Mouse (Mus musculus) urinary bladder, postnatal 25 days (tissue): ENCODE results near the gene Rsrc1.
"Not testable (repeated sequence)": the region's sequence is repeated elsewhere in the genome, so short reads cannot be mapped to it uniquely, and the experiment has no call there.

Source experiments
- DNase-seq: peaks from one replicate; pipeline ENCODE4 v3.0.0; 2022; ENCODE audit warnings: low spot score

Gene Rsrc1

GRCm38 (mm10) chr3:66985539-66986286 is 4.5 kb downstream of the Rsrc1 start:
- peak; percentile 63 for DNase-seq

GRCm38 (mm10) chr3:66986287-66986560 is 5.0 kb downstream of the Rsrc1 start:
- DNase-seq, result no peak

GRCm38 (mm10) chr3:66996820-66997219 is 15.6 kb downstream of the Rsrc1 start:
- no peak for DNase-seq

DNA sequence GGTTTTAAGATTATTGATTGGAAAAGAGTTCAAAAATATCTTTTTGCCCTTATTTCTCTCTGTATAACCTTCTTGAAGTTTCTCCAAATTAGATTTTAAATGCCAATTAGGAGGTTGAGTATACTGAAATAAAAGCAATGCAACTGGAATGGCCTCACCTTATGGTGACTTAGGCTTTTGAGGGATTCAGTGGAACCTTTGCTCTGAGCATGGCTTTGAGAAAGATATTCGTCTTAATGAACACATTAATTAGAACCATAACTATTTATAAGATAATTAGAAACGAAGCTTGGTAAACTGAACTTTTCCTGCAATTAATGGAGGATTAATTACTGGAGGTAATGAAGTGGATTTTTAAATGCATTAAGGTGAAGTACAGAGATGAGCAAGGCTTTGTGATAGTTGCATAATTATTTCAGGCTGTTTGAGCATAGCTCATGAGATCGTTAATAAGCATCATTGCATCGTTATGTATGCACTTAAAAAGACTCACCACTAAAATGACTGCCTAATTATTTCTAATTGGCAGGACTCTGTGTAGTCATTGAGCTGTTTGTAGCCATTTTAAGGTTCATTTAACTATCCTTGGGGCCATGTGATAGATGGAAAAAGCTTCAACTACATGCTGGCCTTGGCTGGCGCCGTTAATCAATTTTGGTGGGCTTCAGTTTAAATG is 55.3 kb downstream of the Rsrc1 start:
- no peak for DNase-seq

GRCm38 (mm10) chr3:67059755-67060154 is 78.6 kb downstream of the Rsrc1 start:
- DNase-seq, result no peak

DNA sequence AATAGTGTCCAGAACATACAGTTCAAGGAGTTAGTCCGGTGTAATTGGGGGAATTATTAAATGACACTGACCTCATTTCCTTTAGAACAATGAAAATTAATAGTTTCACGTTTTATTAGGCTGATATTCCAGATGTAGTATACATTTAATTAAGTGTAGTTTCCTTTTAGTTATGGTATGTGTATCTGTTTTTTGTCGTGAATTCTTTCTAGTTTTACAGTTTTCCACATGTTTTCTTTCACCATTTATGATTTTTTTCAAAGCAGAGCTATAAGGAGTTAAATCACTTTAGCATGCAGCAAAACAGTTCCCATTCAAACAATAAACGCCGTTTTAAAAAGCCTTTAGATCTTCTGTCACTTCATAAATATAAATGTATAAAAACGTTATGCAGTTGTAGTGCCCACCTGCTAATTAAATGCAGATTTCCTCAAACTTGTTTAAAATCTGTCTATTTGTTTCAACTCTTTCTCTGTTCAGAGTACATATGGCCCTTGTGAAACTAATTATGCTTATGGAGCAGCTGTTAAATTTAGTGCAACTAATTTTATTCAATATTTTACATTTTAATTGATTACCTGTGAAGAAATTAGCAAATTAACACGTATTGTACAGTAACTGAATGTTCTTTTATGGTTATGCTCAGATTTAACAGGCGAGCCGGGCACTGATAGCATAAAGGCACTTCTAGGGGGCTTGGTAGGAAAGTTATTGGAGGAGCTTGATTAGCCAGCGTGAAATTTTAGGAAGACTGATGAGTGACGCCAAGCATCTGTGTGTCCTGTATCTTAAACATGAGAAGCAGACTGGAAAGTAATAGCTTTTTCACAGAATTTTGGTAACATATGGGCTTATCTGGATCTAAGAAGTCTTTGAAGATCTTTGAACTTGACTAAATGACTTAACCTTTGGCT is 89.6 kb downstream of the Rsrc1 start:
- no peak for DNase-seq

GRCm38 (mm10) chr3:67073653-67074052 is 92.5 kb downstream of the Rsrc1 start:
- not testable (repeated sequence) for DNase-seq

DNA sequence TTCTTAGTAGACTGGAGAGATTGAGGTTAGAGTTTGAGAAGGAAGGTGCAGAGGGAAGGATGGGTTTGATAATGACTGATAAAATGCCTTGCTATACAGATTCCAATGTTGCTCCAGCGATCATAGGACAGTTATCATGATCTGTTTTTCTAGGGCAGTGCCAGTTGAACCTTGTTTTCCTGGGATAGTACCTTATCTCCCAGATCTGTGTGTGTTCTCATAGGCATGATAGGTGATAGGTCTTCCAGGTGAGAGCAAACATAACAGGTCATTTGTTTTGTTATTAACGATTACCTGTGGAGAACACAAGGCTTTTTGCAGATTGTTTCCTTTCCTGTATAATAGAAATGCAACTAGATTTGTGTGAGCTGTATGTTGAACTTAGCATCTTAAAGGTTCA is 94.3 kb downstream of the Rsrc1 start:
- DNase-seq, result no peak

DNA sequence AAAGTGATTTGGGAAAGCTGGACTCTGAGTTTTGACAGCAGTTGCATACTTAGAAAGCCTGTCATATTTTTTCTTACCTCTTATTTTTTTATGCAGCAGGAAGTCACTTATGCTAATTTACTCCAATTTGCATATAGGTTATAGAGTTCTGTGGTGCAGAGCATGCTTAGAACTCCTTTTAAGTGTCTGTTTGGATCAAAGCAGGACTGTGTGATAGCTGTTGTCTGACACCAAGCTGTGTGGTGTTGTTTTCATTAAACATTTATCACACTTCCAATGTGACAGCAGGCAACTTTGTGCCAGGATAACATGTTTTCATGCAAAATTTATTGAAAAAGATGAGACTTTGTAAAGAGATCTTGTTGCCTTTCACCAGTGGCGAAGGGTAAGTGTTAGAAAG is 103.6 kb downstream of the Rsrc1 start:
- DNase-seq, result no peak

GRCm38 (mm10) chr3:67108428-67108827 is 127.2 kb downstream of the Rsrc1 start:
- no peak for DNase-seq

DNA sequence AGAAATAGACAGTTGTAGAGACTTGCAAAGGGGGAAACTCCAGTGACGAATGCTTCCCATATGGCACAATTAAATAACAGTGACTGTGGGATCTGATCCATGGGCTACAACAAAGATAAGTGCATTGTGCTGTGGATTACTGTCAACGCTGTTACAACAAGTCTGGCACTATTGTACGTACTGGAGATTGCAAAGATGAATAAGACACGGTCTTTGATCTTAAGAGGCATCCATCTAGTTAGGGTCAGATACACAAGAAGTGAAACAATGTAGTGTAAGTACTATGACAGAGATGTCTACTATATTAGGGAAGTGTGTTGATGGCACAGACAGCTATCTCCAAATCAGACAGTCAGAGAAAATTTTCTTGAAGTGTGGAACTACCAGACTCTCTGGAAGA is 135.1 kb downstream of the Rsrc1 start:
- no peak for DNase-seq

DNA sequence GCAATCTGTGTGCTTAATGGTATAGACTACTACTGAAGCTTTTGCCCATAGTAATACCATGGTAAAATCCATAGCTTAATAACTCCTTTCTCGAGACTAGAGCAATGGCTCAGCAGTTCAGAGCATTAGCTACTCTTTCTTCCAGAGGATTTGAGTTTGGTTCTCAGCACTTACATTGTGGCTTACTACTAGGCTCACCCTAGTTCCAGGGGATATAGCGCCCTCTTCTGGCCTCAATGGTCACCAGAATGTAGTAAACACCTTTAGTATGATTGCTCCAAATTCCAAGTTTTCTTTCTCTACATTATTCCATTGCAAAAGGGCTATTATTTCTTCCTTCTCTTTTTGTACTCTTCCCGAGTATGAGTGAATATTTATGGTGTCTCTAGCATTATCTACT is 151.3 kb downstream of the Rsrc1 start:
- DNase-seq, result no peak

- no peak for DNase-seq
These were observed 154.7 kb downstream of the Rsrc1 start for GRCm38 (mm10) chr3:67135749-67136375.

DNA sequence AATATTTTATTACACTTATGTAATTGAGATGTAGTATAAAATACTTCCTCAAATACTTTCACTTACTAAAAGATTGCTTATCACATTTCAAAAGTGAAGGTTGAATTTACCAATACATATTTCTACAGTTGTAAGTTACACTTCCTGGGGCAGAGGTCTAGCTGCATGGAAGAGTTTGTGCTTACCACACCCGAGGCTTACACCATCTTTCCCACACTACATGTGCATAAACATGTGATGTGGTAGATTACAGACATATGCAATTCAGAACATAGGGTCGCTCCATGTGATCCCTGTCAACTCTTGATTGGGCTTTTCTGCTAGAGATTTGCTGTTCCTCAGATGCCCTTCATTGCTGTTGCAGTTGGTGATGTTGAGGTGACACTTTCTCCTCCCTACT is 163.8 kb downstream of the Rsrc1 start:
- no peak for DNase-seq

- DNase-seq, result no peak
These were observed 165.1 kb downstream of the Rsrc1 start for GRCm38 (mm10) chr3:67146280-67146679.

DNA sequence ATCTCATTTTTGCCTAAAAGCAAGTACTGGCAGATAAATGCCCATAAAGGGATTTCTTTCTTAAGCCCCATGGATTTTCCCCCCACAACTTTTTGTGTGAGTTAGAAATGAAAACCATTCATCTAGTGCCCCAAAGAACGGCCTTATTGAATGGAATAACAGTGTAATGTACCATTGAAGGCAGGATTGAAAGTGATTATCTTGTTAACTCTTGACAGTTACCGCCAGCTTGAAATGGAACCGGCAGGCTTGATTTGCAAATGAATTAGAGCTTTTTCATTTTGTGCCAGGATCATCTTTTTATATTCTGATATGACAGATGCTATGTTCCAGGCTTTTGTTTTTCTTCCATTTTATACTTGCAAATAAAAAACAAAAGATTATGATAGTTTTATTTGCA is 166.1 kb downstream of the Rsrc1 start:
- no peak for DNase-seq

GRCm38 (mm10) chr3:67197179-67197578 is 216.0 kb downstream of the Rsrc1 start:
- DNase-seq, result no peak

DNA sequence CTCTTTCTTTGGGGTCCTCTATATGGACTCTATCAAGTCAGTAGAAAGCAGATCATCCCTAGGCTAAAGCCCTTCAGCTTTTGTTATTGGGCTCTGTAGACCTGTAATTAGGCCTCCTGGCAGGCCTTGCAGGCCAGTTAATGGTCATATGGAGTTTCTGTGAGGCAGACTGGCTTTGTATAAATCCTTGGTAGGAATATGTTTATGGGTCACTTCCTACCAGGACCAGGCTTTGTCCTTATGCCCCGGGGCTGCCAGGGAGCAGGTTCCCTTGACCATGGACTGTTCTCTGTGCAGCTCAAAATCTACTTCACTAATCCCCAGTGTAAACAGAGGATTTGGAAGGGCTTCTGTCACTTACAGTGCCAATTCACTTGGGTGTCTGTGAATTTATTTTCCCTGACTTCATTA is 231.9 kb downstream of the Rsrc1 start:
- no peak for DNase-seq

DNA sequence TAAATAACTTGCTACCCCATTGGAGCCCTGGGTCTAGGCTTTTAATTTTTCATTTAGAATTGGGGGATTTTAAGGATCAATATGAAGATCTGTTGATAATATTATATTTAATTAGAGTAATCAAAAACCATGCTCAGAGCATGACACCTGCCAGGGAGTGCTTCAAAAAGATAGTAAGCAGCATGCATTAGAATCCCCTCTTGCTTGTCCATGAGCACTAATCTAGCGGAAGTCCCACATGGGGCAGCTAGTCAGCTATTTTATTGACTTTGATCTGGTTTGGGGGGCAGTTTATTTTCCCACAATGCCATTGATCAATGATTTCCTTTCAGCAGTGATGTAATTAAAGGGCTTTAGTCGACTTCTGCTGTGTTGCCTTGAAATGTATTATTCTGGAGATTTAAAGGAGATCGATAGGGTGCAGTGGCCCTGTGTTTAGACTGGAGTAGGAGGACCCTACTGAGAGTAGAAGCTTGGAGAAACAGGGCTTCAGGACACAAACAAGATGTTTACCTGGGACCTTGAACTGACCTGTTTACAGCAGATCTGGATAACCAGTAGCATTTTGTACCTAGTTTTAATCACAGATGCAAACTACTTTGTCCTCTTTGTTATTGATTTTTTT is 251.5 kb downstream of the Rsrc1 start:
- no peak for DNase-seq

DNA sequence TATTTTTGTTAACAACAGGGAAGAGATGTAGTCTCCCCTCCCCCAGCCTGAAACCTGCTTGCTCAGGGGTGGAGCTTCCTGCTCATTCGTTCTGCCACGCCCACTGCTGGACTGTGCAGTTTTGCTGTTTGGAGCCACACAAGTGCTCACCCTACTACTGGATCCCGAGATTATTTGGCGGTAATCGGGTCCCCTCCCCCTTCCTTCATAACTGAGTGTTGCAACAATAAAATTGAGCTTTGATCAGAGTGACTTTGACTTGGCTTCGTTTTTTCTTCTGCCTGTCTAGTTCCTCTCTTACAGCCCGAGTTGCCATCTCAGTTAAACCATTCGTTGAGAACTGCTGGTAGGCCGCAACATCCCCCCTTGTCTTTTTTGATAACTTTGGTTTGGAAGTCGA is 261.3 kb downstream of the Rsrc1 start:
- DNase-seq, result not testable (repeated sequence)

DNA sequence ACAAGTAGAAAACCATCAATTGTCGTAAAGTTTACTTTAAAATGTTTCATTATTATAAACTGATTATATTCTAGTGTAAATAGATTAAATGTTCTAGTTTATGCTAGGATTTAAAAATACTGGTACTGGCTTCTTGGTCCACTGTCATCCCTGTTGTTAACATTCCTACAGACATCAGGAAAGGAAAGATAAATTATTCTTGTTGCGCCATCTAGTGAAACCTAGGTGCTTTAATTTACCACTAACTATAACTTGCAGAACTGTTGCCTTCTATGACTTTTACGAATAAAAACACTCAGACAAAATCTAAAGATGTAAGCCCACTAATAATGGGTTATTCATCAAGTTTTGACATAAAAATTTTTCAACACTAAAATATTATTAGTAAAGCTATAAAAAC is 286.3 kb downstream of the Rsrc1 start:
- no peak for DNase-seq

DNA sequence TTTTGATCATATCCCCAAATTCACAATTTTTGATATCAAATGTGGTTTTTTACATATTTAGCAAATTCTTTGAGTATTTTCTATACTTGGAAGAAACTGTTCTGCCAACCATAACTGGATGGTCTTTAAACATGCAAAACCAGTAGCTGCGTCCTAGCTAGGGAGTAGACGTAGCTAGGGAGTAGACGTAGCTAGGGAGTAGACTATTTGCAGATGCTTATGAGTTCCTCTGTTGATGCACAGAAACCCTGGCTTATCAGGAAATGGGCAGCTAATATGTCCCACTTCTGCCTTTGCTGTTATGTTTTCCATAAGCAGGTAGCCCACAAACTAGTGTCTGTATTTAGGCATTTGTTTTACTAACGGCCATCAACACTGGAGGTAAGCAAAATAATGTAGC is 298.6 kb downstream of the Rsrc1 start:
- no peak for DNase-seq
